Mouse (Mus musculus): Measurements from ENCODE around the gene Gm20683. TPM values are rescaled to one million over a fixed set of nuclear protein-coding genes. Genes with fewer than 3 reads are reported as not detected.

The Gm20683 gene
- polyA plus RNA-seq, 1 experiment from 2014 or later: 1.9 TPM

- no peak overlapping the region for H3K4me3 ChIP-seq (ENCODE audit: control insufficient read depth in 1 of 2, insufficient read depth in 1 of 2, low read depth in 1 of 2, low read length in 2 of 2)
- peaks cover 20% of the 10 kb centered on the region for H3K36me3 ChIP-seq (ENCODE audit: control insufficient read depth, insufficient read depth, low read length)
- H3K27me3 ChIP-seq (ENCODE audit: control insufficient read depth, insufficient read depth, low read length): no peaks in the 10 kb centered on the region
- peaks cover 20 to 25% of the 10 kb centered on the region in 2 experiments for H3K4me1 ChIP-seq (ENCODE audit: control insufficient read depth in 2 of 2, insufficient read depth in 2 of 2, low read length in 2 of 2)
- 93% methylated on average over 32 of the region's 32 CpGs for WGBS
- no peak overlapping the region for H3K9ac ChIP-seq (ENCODE audit: low read length)
- ATAC-seq (ENCODE audit: insufficient number of reproducible peaks, insufficient read depth, low FRiP score, low read depth): no peak
- H3K9me3 ChIP-seq (ENCODE audit: control insufficient read depth, low read length): no peaks in the 10 kb centered on the region
- no peak overlapping the region for H3K27ac ChIP-seq (replicated peaks in 1 of 2; ENCODE audit: control insufficient read depth in 1 of 2, insufficient read depth in 1 of 2, low read depth in 2 of 2, low read length in 2 of 2)
- no peak overlapping the region for H3K4me2 ChIP-seq (ENCODE audit: low read length)
These were observed 36.4 kb upstream of the Gm20683 start for GRCm38 (mm10) chr17:25877741-25878610.

GRCm38 (mm10) chr17:25877025-25877424 lies 35.5 kb upstream of the Gm20683 start:
- H3K27ac ChIP-seq (replicated peaks in 1 of 2; ENCODE audit: control insufficient read depth in 1 of 2, insufficient read depth in 1 of 2, low read depth in 2 of 2, low read length in 2 of 2): no peak overlapping the region
- H3K9ac ChIP-seq (ENCODE audit: low read length): no peak overlapping the region
- no peak overlapping the region for H3K4me3 ChIP-seq (ENCODE audit: control insufficient read depth in 1 of 2, insufficient read depth in 1 of 2, low read depth in 1 of 2, low read length in 2 of 2)
- H3K36me3 ChIP-seq (ENCODE audit: control insufficient read depth, insufficient read depth, low read length): peaks cover 16% of the 10 kb centered on the region; the same call in 1 of the 2 replicates
- H3K4me1 ChIP-seq (ENCODE audit: control insufficient read depth in 2 of 2, insufficient read depth in 2 of 2, low read length in 2 of 2): peaks cover 20 to 25% of the 10 kb centered on the region in 2 experiments
- H3K4me2 ChIP-seq (ENCODE audit: low read length): no peak overlapping the region
- no peak for ATAC-seq (ENCODE audit: insufficient number of reproducible peaks, insufficient read depth, low FRiP score, low read depth)
- no peaks in the 10 kb centered on the region for H3K27me3 ChIP-seq (ENCODE audit: control insufficient read depth, insufficient read depth, low read length)
- WGBS: 77% methylated on average over 3 of the region's 3 CpGs
- H3K9me3 ChIP-seq (ENCODE audit: control insufficient read depth, low read length): no peaks in the 10 kb centered on the region

- Histone ChIP-seq H3K36me3 (ENCODE audit: control insufficient read depth, insufficient read depth, low read length) (peaks cover 16% of the 10 kb centered on the region; the same call in 1 of the 2 replicates), H3K4me3 (ENCODE audit: control insufficient read depth in 1 of 2, insufficient read depth in 1 of 2, low read depth in 1 of 2, low read length in 2 of 2) (peak overlapping the region in 1 of 2 experiments; percentile 77; a peak in 2 of 4 replicates), H3K4me2 (ENCODE audit: low read length) (peak overlapping the region; percentile 90), H3K27ac (replicated peaks in 1 of 2; ENCODE audit: control insufficient read depth in 1 of 2, insufficient read depth in 1 of 2, low read depth in 2 of 2, low read length in 2 of 2) (no peak overlapping the region), H3K4me1 (ENCODE audit: control insufficient read depth in 2 of 2, insufficient read depth in 2 of 2, low read length in 2 of 2) (peaks cover 18 to 24% of the 10 kb centered on the region in 2 experiments), H3K9ac (ENCODE audit: low read length) (no peak overlapping the region), H3K9me3 (ENCODE audit: control insufficient read depth, low read length) (no peaks in the 10 kb centered on the region), H3K27me3 (ENCODE audit: control insufficient read depth, insufficient read depth, low read length) (no peaks in the 10 kb centered on the region)
- ATAC-seq (ENCODE audit: insufficient number of reproducible peaks, insufficient read depth, low FRiP score, low read depth): no peak
- 69% methylated on average over 10 of the region's 10 CpGs for WGBS
These were observed 34.9 kb upstream of the Gm20683 start for GRCm38 (mm10) chr17:25876347-25876915.

- Histone ChIP-seq H3K27me3 (ENCODE audit: control insufficient read depth, insufficient read depth, low read length) (no peaks in the 10 kb centered on the region), H3K9me3 (ENCODE audit: control insufficient read depth, low read length) (no peaks in the 10 kb centered on the region), H3K4me2 (ENCODE audit: low read length) (peak overlapping the region; percentile 90), H3K36me3 (ENCODE audit: control insufficient read depth, insufficient read depth, low read length) (peaks cover 16% of the 10 kb centered on the region; the same call in 1 of the 2 replicates), H3K4me1 (ENCODE audit: control insufficient read depth in 2 of 2, insufficient read depth in 2 of 2, low read length in 2 of 2) (peaks cover 13 to 23% of the 10 kb centered on the region in 2 experiments), H3K4me3 (ENCODE audit: control insufficient read depth in 1 of 2, insufficient read depth in 1 of 2, low read depth in 1 of 2, low read length in 2 of 2) (peak overlapping the region; percentile 58 to 77), H3K9ac (ENCODE audit: low read length) (peak overlapping the region; percentile 81), H3K27ac (replicated peaks in 1 of 2; ENCODE audit: control insufficient read depth in 1 of 2, insufficient read depth in 1 of 2, low read depth in 2 of 2, low read length in 2 of 2) (peak overlapping the region; percentile 82 to 89)
- under 1% methylated on average over 59 of the region's 59 CpGs for WGBS
- ATAC-seq (ENCODE audit: insufficient number of reproducible peaks, insufficient read depth, low FRiP score, low read depth): peak; percentile 84
These were observed 33.9 kb upstream of the Gm20683 start for GRCm38 (mm10) chr17:25875171-25876136.

GRCm38 (mm10) chr17:25874721-25875170 lies 33.2 kb upstream of the Gm20683 start, which contains the start of gene Mettl26:
Gene Mettl26, plus strand, starts transcription at chr17:25875074.
- Histone ChIP-seq H3K36me3 (ENCODE audit: control insufficient read depth, insufficient read depth, low read length) (peaks cover 16% of the 10 kb centered on the region; the same call in 1 of the 2 replicates), H3K27ac (replicated peaks in 1 of 2; ENCODE audit: control insufficient read depth in 1 of 2, insufficient read depth in 1 of 2, low read depth in 2 of 2, low read length in 2 of 2) (peak within 1 kb of the TSS; percentile 82 to 89), H3K9ac (ENCODE audit: low read length) (peak within 1 kb of the TSS; percentile 81), H3K4me2 (ENCODE audit: low read length) (peak within 1 kb of the TSS; percentile 90), H3K9me3 (ENCODE audit: control insufficient read depth, low read length) (no peaks in the 10 kb centered on the region), H3K27me3 (ENCODE audit: control insufficient read depth, insufficient read depth, low read length) (no peaks in the 10 kb centered on the region), H3K4me3 (ENCODE audit: control insufficient read depth in 1 of 2, insufficient read depth in 1 of 2, low read depth in 1 of 2, low read length in 2 of 2) (peak within 1 kb of the TSS; percentile 58 to 77), H3K4me1 (ENCODE audit: control insufficient read depth in 2 of 2, insufficient read depth in 2 of 2, low read length in 2 of 2) (peaks cover 13 to 23% of the 10 kb centered on the region in 2 experiments)
- under 1% methylated on average over 25 of the region's 25 CpGs for WGBS
- ATAC-seq (ENCODE audit: insufficient number of reproducible peaks, insufficient read depth, low FRiP score, low read depth): peak; percentile 49

- Histone ChIP-seq H3K4me2 (ENCODE audit: low read length) (peak overlapping the region; percentile 90), H3K4me1 (ENCODE audit: control insufficient read depth in 2 of 2, insufficient read depth in 2 of 2, low read length in 2 of 2) (peaks cover 13 to 23% of the 10 kb centered on the region in 2 experiments), H3K27me3 (ENCODE audit: control insufficient read depth, insufficient read depth, low read length) (no peaks in the 10 kb centered on the region), H3K9me3 (ENCODE audit: control insufficient read depth, low read length) (no peaks in the 10 kb centered on the region), H3K4me3 (ENCODE audit: control insufficient read depth in 1 of 2, insufficient read depth in 1 of 2, low read depth in 1 of 2, low read length in 2 of 2) (peak overlapping the region; percentile 58 to 77), H3K27ac (replicated peaks in 1 of 2; ENCODE audit: control insufficient read depth in 1 of 2, insufficient read depth in 1 of 2, low read depth in 2 of 2, low read length in 2 of 2) (peak overlapping the region; percentile 51 to 89), H3K9ac (ENCODE audit: low read length) (peak overlapping the region; percentile 81), H3K36me3 (ENCODE audit: control insufficient read depth, insufficient read depth, low read length) (peaks cover 16% of the 10 kb centered on the region; the same call in 1 of the 2 replicates)
- WGBS: 9% methylated on average over 14 of the region's 14 CpGs
- ATAC-seq (ENCODE audit: insufficient number of reproducible peaks, insufficient read depth, low FRiP score, low read depth): no peak
These were observed 32.7 kb upstream of the Gm20683 start for GRCm38 (mm10) chr17:25874148-25874720.
